Mouse (Mus musculus) right cerebral cortex, postnatal 4 days (tissue): ENCODE data around the gene Mbtps2.

Experiments
- DNase-seq: peaks from one replicate; pipeline ENCODE4 v3.0.0-alpha.2; 2022

Gene Mbtps2

GRCm38 (mm10) chrX:157598186-157598996, at the start of gene Mbtps2:
TSS of gene Mbtps2 (minus strand) at chrX:157598715.
- DNase-seq = peak; percentile 60

GRCm38 (mm10) chrX:157646399-157646798, 47.9 kb upstream of the Mbtps2 start:
- no peak for DNase-seq

GRCm38 (mm10) chrX:157644700-157645099, 46.2 kb upstream of the Mbtps2 start:
- DNase-seq = no peak

GRCm38 (mm10) chrX:157644300-157644699, 45.8 kb upstream of the Mbtps2 start:
- peak; percentile 34 for DNase-seq

GRCm38 (mm10) chrX:157642856-157643255, 44.3 kb upstream of the Mbtps2 start:
- no peak for DNase-seq

GRCm38 (mm10) chrX:157637253-157637652, 38.7 kb upstream of the Mbtps2 start:
- no peak for DNase-seq

GRCm38 (mm10) chrX:157633676-157634414, 35.3 kb upstream of the Mbtps2 start:
- DNase-seq = no peak

GRCm38 (mm10) chrX:157630341-157630740, 31.8 kb upstream of the Mbtps2 start:
- no peak for DNase-seq

GRCm38 (mm10) chrX:157612894-157613293, 14.4 kb upstream of the Mbtps2 start:
- no peak for DNase-seq

- no peak for DNase-seq
These were observed 2.9 kb upstream of the Mbtps2 start for GRCm38 (mm10) chrX:157601450-157601849.

- no peak for DNase-seq
These were observed 830 bp downstream of the Mbtps2 start for GRCm38 (mm10) chrX:157597585-157598185.

GRCm38 (mm10) chrX:157596802-157597201, 1.7 kb downstream of the Mbtps2 start:
- no peak for DNase-seq

- no peak for DNase-seq
These were observed 2.6 kb downstream of the Mbtps2 start for GRCm38 (mm10) chrX:157595927-157596326.

GRCm38 (mm10) chrX:157594606-157595005, 3.9 kb downstream of the Mbtps2 start:
- no peak for DNase-seq

GRCm38 (mm10) chrX:157587001-157587400, 11.5 kb downstream of the Mbtps2 start:
- DNase-seq = no peak

- no peak for DNase-seq
These were observed 12.1 kb downstream of the Mbtps2 start for GRCm38 (mm10) chrX:157586397-157586796.

- DNase-seq = no peak
These were observed 19.4 kb downstream of the Mbtps2 start for GRCm38 (mm10) chrX:157579108-157579614.

- DNase-seq = no peak
These were observed 23.8 kb downstream of the Mbtps2 start for GRCm38 (mm10) chrX:157574683-157575082.

- DNase-seq = no peak
These were observed 29.7 kb downstream of the Mbtps2 start, which contains the start of gene Yy2 for GRCm38 (mm10) chrX:157568840-157569239. TSS of gene Yy2 (minus strand) at chrX:157568985.

GRCm38 (mm10) chrX:157563794-157564193, 34.7 kb downstream of the Mbtps2 start:
- no peak for DNase-seq

GRCm38 (mm10) chrX:157547082-157547481, 51.4 kb downstream of the Mbtps2 start:
- DNase-seq = no peak

- DNase-seq = no peak
These were observed 92.1 kb downstream of the Mbtps2 start for GRCm38 (mm10) chrX:157506400-157506799.

GRCm38 (mm10) chrX:157504506-157504905, 94.0 kb downstream of the Mbtps2 start:
- no peak for DNase-seq
